Mouse (Mus musculus): Measurements from ENCODE around the gene Hnf4a.

The Hnf4a gene

GRCm38 (mm10) chr2:163552518-163552929 is 45.9 kb downstream of the Hnf4a start:
- DNase-seq (ENCODE audit: low spot score): no peak

GRCm38 (mm10) chr2:163554425-163554982 is 47.9 kb downstream of the Hnf4a start:
- DNase-seq (ENCODE audit: low spot score): no peak

GRCm38 (mm10) chr2:163554996-163555395 is 48.4 kb downstream of the Hnf4a start:
- no peak for DNase-seq (ENCODE audit: low spot score)

- no peak for DNase-seq (ENCODE audit: low spot score)
These were observed 48.8 kb downstream of the Hnf4a start for GRCm38 (mm10) chr2:163555417-163555816.

GRCm38 (mm10) chr2:163558548-163558947 is 51.9 kb downstream of the Hnf4a start:
- DNase-seq (ENCODE audit: low spot score): no peak

GRCm38 (mm10) chr2:163559236-163559635 is 52.6 kb downstream of the Hnf4a start:
- DNase-seq (ENCODE audit: low spot score): no peak

GRCm38 (mm10) chr2:163560247-163560646 is 53.6 kb downstream of the Hnf4a start:
- DNase-seq (ENCODE audit: low spot score): no peak

GRCm38 (mm10) chr2:163561258-163561948 is 54.8 kb downstream of the Hnf4a start:
- no peak for DNase-seq (ENCODE audit: low spot score)

GRCm38 (mm10) chr2:163564646-163565045 is 58.0 kb downstream of the Hnf4a start:
- DNase-seq (ENCODE audit: low spot score): no peak

GRCm38 (mm10) chr2:163574321-163574720 is 67.7 kb downstream of the Hnf4a start:
- DNase-seq (ENCODE audit: low spot score): no peak

GRCm38 (mm10) chr2:163575248-163575647 is 68.6 kb downstream of the Hnf4a start:
- DNase-seq (ENCODE audit: low spot score): no peak

- DNase-seq (ENCODE audit: low spot score): no peak
These were observed 71.4 kb downstream of the Hnf4a start for GRCm38 (mm10) chr2:163577986-163578385.

GRCm38 (mm10) chr2:163580069-163580945 is 73.7 kb downstream of the Hnf4a start:
- DNase-seq (ENCODE audit: low spot score): no peak

- no peak for DNase-seq (ENCODE audit: low spot score)
These were observed 76.8 kb downstream of the Hnf4a start for GRCm38 (mm10) chr2:163583226-163584087.

- DNase-seq (ENCODE audit: low spot score): no peak
These were observed 77.4 kb downstream of the Hnf4a start for GRCm38 (mm10) chr2:163584088-163584426.

GRCm38 (mm10) chr2:163586384-163587261 is 80.0 kb downstream of the Hnf4a start:
- DNase-seq (ENCODE audit: low spot score): no peak

- no peak for DNase-seq (ENCODE audit: low spot score)
These were observed 80.9 kb downstream of the Hnf4a start for GRCm38 (mm10) chr2:163587506-163587905.

- no peak for DNase-seq (ENCODE audit: low spot score)
These were observed 83.6 kb downstream of the Hnf4a start for GRCm38 (mm10) chr2:163590211-163590610.

GRCm38 (mm10) chr2:163590996-163591395 is 84.4 kb downstream of the Hnf4a start:
- no peak for DNase-seq (ENCODE audit: low spot score)

GRCm38 (mm10) chr2:163592084-163592483 is 85.5 kb downstream of the Hnf4a start:
- DNase-seq (ENCODE audit: low spot score): no peak

All from urinary bladder, postnatal 10 days (tissue).